Mouse (Mus musculus) ES-E14 (cell line): ENCODE results near the gene Srms.

Experiments used
- HCFC1 ChIP-seq: IDR thresholded peaks from 2 replicates; pipeline ENCODE4 v1.6.1; 2012; ENCODE audit warnings: low read length, inconsistent platforms, borderline replicate concordance; ENCODE audit not compliant: insufficient read depth
- MAFK ChIP-seq: IDR thresholded peaks from 2 replicates; pipeline ENCODE4 v1.6.1; 2014; ENCODE audit warnings: mild to moderate bottlenecking, low read depth, low read length, inconsistent platforms; ENCODE audit not compliant: insufficient read depth
- ZNF384 ChIP-seq: IDR thresholded peaks from 2 replicates; pipeline ENCODE4 v1.6.1; 2012; ENCODE audit warnings: low read depth, low read length, inconsistent platforms

GRCm38 (mm10) chr2:181205678-181206077 lies 7.3 kb downstream of the Srms start:
- TF ChIP-seq HCFC1, result no peak
- TF ChIP-seq MAFK, result no peak
- TF ChIP-seq ZNF384, result no peak
